9 mouse cellular contexts compared by ENCODE assay signal in the genomic region with DNA sequence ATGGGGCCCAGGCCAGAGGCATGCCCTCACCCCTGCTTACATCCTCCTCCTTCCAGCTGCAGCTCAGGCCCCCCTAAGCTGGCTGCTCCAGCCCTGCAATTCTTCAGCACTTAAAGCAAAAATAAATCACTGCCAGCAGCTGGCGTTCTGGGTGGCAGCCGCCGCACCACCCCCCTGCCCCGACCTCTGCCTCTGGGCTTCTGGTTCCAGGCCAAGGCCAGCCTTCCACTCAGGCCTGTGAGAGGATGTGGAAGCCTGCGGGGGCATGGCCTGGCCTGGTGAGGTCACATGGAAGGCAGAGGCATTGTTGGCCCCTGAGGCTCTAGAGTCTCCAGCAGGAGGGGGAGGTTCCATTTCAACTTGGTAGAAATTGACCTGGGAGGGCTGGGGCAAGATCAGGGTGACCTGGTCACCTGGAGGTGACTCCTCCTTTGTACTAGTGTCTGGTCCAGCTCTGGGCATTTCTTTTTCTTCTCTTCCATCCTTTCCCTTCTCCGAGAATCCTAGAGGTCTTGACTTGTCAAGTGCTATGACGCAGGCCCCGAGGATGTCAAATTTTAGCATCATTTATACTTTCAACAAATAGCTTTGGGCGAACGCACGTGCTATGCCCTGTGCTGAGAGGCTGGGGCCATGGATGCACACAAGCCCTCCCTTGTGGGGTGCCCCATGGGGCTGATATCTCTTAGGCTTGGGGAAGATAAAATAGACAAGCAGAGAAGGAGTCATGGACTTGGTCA. TPM values are rescaled to one million over a fixed set of nuclear protein-coding genes. Genes with fewer than 3 reads are reported as not detected.
DNase-seq lines count a peak whose midpoint lies in the region; ATAC-seq lines count a peak whose summit lies in the region.
"Had no signal": no experiment of that assay in that cellular context is flagged by ENCODE, and none has a peak within 500 bp of the region (broad histone marks: within the 10 kb centered on the region; RNA-seq: fewer than 3 reads in every experiment).

No protein-coding gene starts in this region.

- H3K27ac ChIP-seq in heart, embryonic 15.5 days = peak overlapping the region; percentile 64
- no peak overlapping the region for H3K27ac ChIP-seq in limb, embryonic 11.5 days (replicated peaks; ENCODE audit: low read depth, low read length)

- no peak overlapping the region for H3K4me3 ChIP-seq in heart, embryonic 15.5 days
- no peak overlapping the region for H3K4me3 ChIP-seq in limb, embryonic 11.5 days (ENCODE audit: low read depth, low read length)

- H3K36me3 ChIP-seq in heart, embryonic 15.5 days = no peaks in the 10 kb centered on the region
- no peaks in the 10 kb centered on the region for H3K36me3 ChIP-seq in limb, embryonic 11.5 days (ENCODE audit: control insufficient read depth, insufficient read depth, low read length)

- DNase-seq in embryo, embryonic 10 days (ENCODE audit: low spot score) = peak; percentile 51
- DNase-seq in embryo, embryonic 9.5 days (ENCODE audit: extremely low spot score) = no peak
- DNase-seq in adrenal gland, postnatal 36 days = peak; percentile 39 to 48
- DNase-seq in limb, embryonic 11.5 days (ENCODE audit: low spot score) = peak; percentile 58
- no peak for DNase-seq in spleen, postnatal 10 days (ENCODE audit: low spot score in 2 of 2)
- no peak for DNase-seq in left cerebral cortex, postnatal 36 days (ENCODE audit: low spot score in 2 of 2)
- no peak for DNase-seq in layer of hippocampus, postnatal 14 days (ENCODE audit: low spot score in 2 of 2)

- intact Hi-C loops in left cerebral cortex, postnatal 36 days (cut with DNase I) = no loop called here

- peak overlapping the region; percentile 7; the same call in 1 of the 2 replicates for H3K4me2 ChIP-seq in heart, embryonic 15.5 days
- no peak overlapping the region for H3K4me2 ChIP-seq in limb, embryonic 11.5 days (ENCODE audit: low read depth, severe bottlenecking)

- peak; percentile 50 for ATAC-seq in heart, embryonic 15.5 days (replicated peaks; ENCODE audit: insufficient number of reproducible peaks, insufficient read depth, low FRiP score, low read depth)
- 0 out of 2 replicates have a peak, but pooled peaks have one; percentile 28 for ATAC-seq in limb, embryonic 11.5 days (ENCODE audit: insufficient number of reproducible peaks, low FRiP score, low TSS enrichment, low read depth)

- H3K9ac ChIP-seq in heart, embryonic 15.5 days = no peak overlapping the region
- H3K9ac ChIP-seq in limb, embryonic 11.5 days (ENCODE audit: low read length) = no peak overlapping the region

- no peaks in the 10 kb centered on the region for H3K9me3 ChIP-seq in heart, embryonic 15.5 days (replicated peaks)
- no peaks in the 10 kb centered on the region for H3K9me3 ChIP-seq in limb, embryonic 11.5 days (ENCODE audit: control insufficient read depth, low read length)

- peaks cover 59% of the 10 kb centered on the region for H3K4me1 ChIP-seq in heart, embryonic 15.5 days (replicated peaks)
- peaks cover 6% of the 10 kb centered on the region for H3K4me1 ChIP-seq in limb, embryonic 11.5 days (ENCODE audit: control insufficient read depth, insufficient read depth, low read length)

- WGBS in heart, embryonic 15.5 days = 59% methylated on average over 11 of the region's 11 CpGs
- 46% methylated on average over 11 of the region's 11 CpGs for WGBS in limb, embryonic 11.5 days

- peaks cover 22% of the 10 kb centered on the region for H3K27me3 ChIP-seq in heart, embryonic 15.5 days
- peaks cover 13% of the 10 kb centered on the region for H3K27me3 ChIP-seq in limb, embryonic 11.5 days (ENCODE audit: control insufficient read depth, insufficient read depth, low read length)

RNA-seq across cellular contexts. Expression of gene Kcnj12, which starts 6.0 kb away (rescaled TPM):
- total RNA-seq in adrenal gland, postnatal 36 days (2021) = 1 to 10 TPM; 1.3 to 2.5 TPM
- polyA plus RNA-seq in heart, embryonic 15.5 days (2015; fragmentation: Nextera tagmentation; extraction: Ambion mirVana) = 5.5 TPM in 2 replicates
- 0.08 TPM in 1 of 2 replicates, not detected in the other for polyA plus RNA-seq in limb, embryonic 11.5 days (2014; fragmentation: Nextera tagmentation; extraction: Ambion mirVana)
- 10 to 100 TPM; 17.9 to 18.2 TPM for total RNA-seq in left cerebral cortex, postnatal 36 days (2021)
- total RNA-seq in layer of hippocampus, postnatal 14 days (2021) = 1 to 10 TPM; 7.1 to 8.0 TPM
- total RNA-seq: monocyte, adult 5-6 weeks had no signal

Comparison
In these comparisons a context has a peak if more than half of its experiments do, and no peak if none do; other contexts are left out.
1. DNase-seq: peak in embryo, embryonic 10 days (single experiment), adrenal gland, postnatal 36 days (2 of 2) and limb, embryonic 11.5 days (single experiment); none in embryo, embryonic 9.5 days (single experiment), spleen, postnatal 10 days (0 of 2), left cerebral cortex, postnatal 36 days (0 of 2) and layer of hippocampus, postnatal 14 days (0 of 2).